Mouse (Mus musculus) G1E (cell line): ENCODE results near the gene Cep170b. TPM values are rescaled to one million over a fixed set of nuclear protein-coding genes. Genes with fewer than 3 reads are reported as not detected.

Experiments
- ATAC-seq: 2 replicates; pipeline ENCODE4 v1.8.0; 2016; ENCODE audit warnings: mild to moderate bottlenecking; ENCODE audit not compliant: insufficient number of reproducible peaks, poor library complexity, low FRiP score, severe bottlenecking; ENCODE audit errors: extremely low read depth
- DNase-seq: peaks from one replicate; pipeline ENCODE4 v3.0.0; 2012; ENCODE audit warnings: low spot score
- H3K27me3 ChIP-seq: 2 replicates; pipeline ENCODE4 v1.6.1; 2012; ENCODE audit warnings: mild to moderate bottlenecking, low read length, inconsistent platforms; ENCODE audit not compliant: insufficient read depth
- H3K36me3 ChIP-seq: replicated peaks from 2 replicates; pipeline ENCODE3; 2012; ENCODE audit warnings: mild to moderate bottlenecking, inconsistent platforms
- H3K4me1 ChIP-seq: 2 replicates; pipeline ENCODE4 v1.6.1; 2012; ENCODE audit warnings: low read depth, low read length, inconsistent platforms, mixed read lengths; ENCODE audit not compliant: insufficient read depth
- H3K4me3 ChIP-seq: 2 replicates; pipeline ENCODE4 v1.5.1; 2012; ENCODE audit warnings: low read depth, mild to moderate bottlenecking, inconsistent platforms, low read length, moderate library complexity, mixed read lengths
- H3K9me3 ChIP-seq: replicated peaks from 2 replicates; pipeline ENCODE4 v1.6.1; 2012; ENCODE audit warnings: inconsistent platforms
- CTCF ChIP-seq: IDR thresholded peaks from 2 replicates; pipeline ENCODE4 v1.5.1; 2012; ENCODE audit warnings: low read depth, low read length, inconsistent platforms, mixed read lengths
- GATA1 ChIP-seq: IDR thresholded peaks from 2 replicates; pipeline ENCODE4 v1.6.1; 2012; ENCODE audit warnings: borderline replicate concordance, low read length, inconsistent platforms, mixed read lengths
- GATA2 ChIP-seq: IDR thresholded peaks from 2 replicates; pipeline ENCODE4 v1.6.1; 2012; ENCODE audit warnings: low read depth, low read length, inconsistent platforms, borderline replicate concordance
- POLR2AphosphoS5 ChIP-seq: IDR thresholded peaks from 2 replicates; pipeline ENCODE4 v1.6.1; 2012; ENCODE audit warnings: low read depth, low read length, inconsistent platforms; ENCODE audit not compliant: insufficient replicate concordance
- TAL1 ChIP-seq: conservative IDR thresholded peaks from 2 replicates; pipeline ENCODE4 v1.6.1; 2012; ENCODE audit warnings: low read depth, low read length, inconsistent platforms, mixed read lengths
- polyA plus RNA-seq: library from polyadenylated mRNA; stranded (reverse); fragments of >175 nt; gene quantifications from 2 replicates; pipeline ENCODE4 v1.2.3, GENCODE M21; 2012
- total RNA-seq, 2 experiments: library from RNA; stranded (forward) in 1 of 2; stranded (reverse) in 1 of 2; fragments of 200-1000 nt in 1 of 2; fragments of >200 nt in 1 of 2; fragmentation: Nextera tagmentation in 1 of 2; gene quantifications; 2 replicates each; pipeline ENCODE4 v1.2.3; 2014 to 2017

Cep170b gene
- total and polyA plus RNA-seq, 3 experiments = 0.87 TPM; not detected in 2

GRCm38 (mm10) chr12:112727801-112728200 lies 7.5 kb downstream of the Cep170b start:
- TF ChIP-seq POLR2AphosphoS5 = no peak
- TF ChIP-seq GATA2 = no peak
- TF ChIP-seq CTCF = no peak
- no peak for TF ChIP-seq TAL1
- TF ChIP-seq GATA1 = no peak
- ATAC-seq (no peak), DNase-seq (no peak)
- H3K4me1 ChIP-seq = no peaks in the 10 kb centered on the region
- peaks cover 45% of the 10 kb centered on the region for H3K27me3 ChIP-seq
- no peaks in the 10 kb centered on the region; the same call in 1 of the 2 replicates for H3K9me3 ChIP-seq
- H3K4me3 ChIP-seq = no peak overlapping the region
- H3K36me3 ChIP-seq = no peaks in the 10 kb centered on the region

GRCm38 (mm10) chr12:112730808-112731207 lies 10.6 kb downstream of the Cep170b start:
- H3K36me3 ChIP-seq = no peaks in the 10 kb centered on the region
- H3K4me3 ChIP-seq = no peak overlapping the region
- no peaks in the 10 kb centered on the region for H3K4me1 ChIP-seq
- no peak for ATAC-seq
- peaks cover 42% of the 10 kb centered on the region for H3K27me3 ChIP-seq
- H3K9me3 ChIP-seq = no peaks in the 10 kb centered on the region
- DNase-seq = no peak
- TF ChIP-seq CTCF = no peak
- TF ChIP-seq POLR2AphosphoS5 = no peak
- TF ChIP-seq TAL1 = no peak
- no peak for TF ChIP-seq GATA1
- no peak for TF ChIP-seq GATA2

GRCm38 (mm10) chr12:112732591-112732990 lies 12.3 kb downstream of the Cep170b start:
- no peaks in the 10 kb centered on the region for H3K36me3 ChIP-seq
- TF ChIP-seq TAL1 (no peak), GATA2 (no peak), POLR2AphosphoS5 (no peak), GATA1 (no peak), CTCF (no peak)
- peaks cover 36% of the 10 kb centered on the region; the same call in 1 of the 2 replicates for H3K27me3 ChIP-seq
- no peak overlapping the region for H3K4me3 ChIP-seq
- no peaks in the 10 kb centered on the region for H3K9me3 ChIP-seq
- no peak for DNase-seq
- no peaks in the 10 kb centered on the region for H3K4me1 ChIP-seq
- ATAC-seq = no peak

- ATAC-seq (no peak), DNase-seq (no peak)
- no peak overlapping the region for H3K4me3 ChIP-seq
- peaks cover 28% of the 10 kb centered on the region; the same call in 1 of the 2 replicates for H3K27me3 ChIP-seq
- no peaks in the 10 kb centered on the region for H3K4me1 ChIP-seq
- no peaks in the 10 kb centered on the region for H3K36me3 ChIP-seq
- H3K9me3 ChIP-seq = no peaks in the 10 kb centered on the region
- TF ChIP-seq CTCF (no peak), GATA2 (no peak), TAL1 (no peak), GATA1 (no peak), POLR2AphosphoS5 (no peak)
Observed at GRCm38 (mm10) chr12:112734108-112734820, 14.0 kb downstream of the Cep170b start.

GRCm38 (mm10) chr12:112734881-112735655 lies 14.8 kb downstream of the Cep170b start:
- Histone ChIP-seq H3K36me3 (no peaks in the 10 kb centered on the region), H3K27me3 (peaks cover 29% of the 10 kb centered on the region; the same call in 1 of the 2 replicates), H3K4me1 (no peaks in the 10 kb centered on the region), H3K9me3 (no peaks in the 10 kb centered on the region), H3K4me3 (no peak overlapping the region)
- DNase-seq = no peak
- TF ChIP-seq GATA1 (no peak), POLR2AphosphoS5 (no peak), TAL1 (no peak), CTCF (no peak), GATA2 (no peak)
- ATAC-seq = no peak
